Mouse (Mus musculus) forebrain, embryonic 11.5 days (tissue): Measurements from ENCODE around the gene E130218I03Rik. TPM values are rescaled to one million over a fixed set of nuclear protein-coding genes. Genes with fewer than 3 reads are reported as not detected.

Experiments
- ATAC-seq: fragments of 200-750 bp; cut with Nextera tagmentation; replicated peaks from 2 replicates; pipeline ENCODE4 v1.8.0; 2017; ENCODE audit warnings: moderate TSS enrichment; ENCODE audit not compliant: low FRiP score
- DNase-seq: peaks from one replicate; pipeline ENCODE4 v3.0.0-alpha.2; 2017; ENCODE audit warnings: low spot score
- H3K27ac ChIP-seq: fragments of 300-500 bp; sonication (generic); 2 replicates; pipeline ENCODE4 v1.5.1; 2014; ENCODE audit warnings: low read depth, low read length
- H3K27me3 ChIP-seq: fragments of 300-500 bp; sonication (generic); 2 replicates; pipeline ENCODE4 v1.6.1; 2014; ENCODE audit warnings: mild to moderate bottlenecking, low read length, mixed read lengths; ENCODE audit not compliant: control insufficient read depth, insufficient read depth
- H3K36me3 ChIP-seq: fragments of 300-500 bp; sonication (generic); 2 replicates; pipeline ENCODE4 v1.6.1; 2014; ENCODE audit warnings: mild to moderate bottlenecking, low read length, moderate library complexity, mixed read lengths; ENCODE audit not compliant: control insufficient read depth, insufficient read depth
- H3K4me1 ChIP-seq: fragments of 300-500 bp; sonication (generic); replicated peaks from 2 replicates; pipeline ENCODE4 v1.6.1; 2014; ENCODE audit warnings: low read length, mixed read lengths; ENCODE audit not compliant: control insufficient read depth, insufficient read depth
- H3K4me2 ChIP-seq: fragments of 300-500 bp; sonication (generic); 2 replicates; pipeline ENCODE4 v1.6.1; 2014; ENCODE audit warnings: low read depth, mild to moderate bottlenecking, low read length, moderate library complexity, mixed read lengths; ENCODE audit not compliant: severe bottlenecking
- H3K4me3 ChIP-seq: fragments of 300-500 bp; sonication (generic); 2 replicates; pipeline ENCODE4 v1.5.1; 2014; ENCODE audit warnings: low read depth, low read length
- H3K9ac ChIP-seq: fragments of 300-500 bp; sonication (generic); 2 replicates; pipeline ENCODE4 v1.6.1; 2014; ENCODE audit warnings: low read length
- H3K9me3 ChIP-seq: fragments of 300-500 bp; sonication (generic); 2 replicates; pipeline ENCODE4 v1.6.1; 2016; ENCODE audit warnings: low read length, mixed read lengths; ENCODE audit not compliant: control insufficient read depth
- WGBS: fragments of 180-500 bp; shearing (Covaris S2); extraction: QIAGEN DNeasy Blood & Tissue Kit; methylation state at CpG from one replicate; pipeline ENCODE4 v1.1.7; 2014; 5-methylcytosine and 5-hydroxymethylcytosine counted together
- polyA plus RNA-seq: library from polyadenylated mRNA; unstranded; fragments of >200 nt; fragmentation: Nextera tagmentation; extraction: Ambion mirVana; gene quantifications from 2 replicates; pipeline ENCODE4 v1.2.1, GENCODE M21; 2014

The E130218I03Rik gene
- polyA plus RNA-seq, 1 experiment from 2014 or later = 0.77 TPM

GRCm38 (mm10) chr4:134288397-134289256 lies 45.2 kb downstream of the E130218I03Rik start:
- H3K4me3 ChIP-seq = peak overlapping the region; percentile 98
- ATAC-seq (no peak), DNase-seq (no peak)
- 49% methylated on average over 11 of the region's 11 CpGs for WGBS
- no peaks in the 10 kb centered on the region for H3K9me3 ChIP-seq
- H3K4me1 ChIP-seq = peaks cover 3% of the 10 kb centered on the region; the same call in 1 of the 2 replicates
- no peaks in the 10 kb centered on the region for H3K27me3 ChIP-seq
- no peaks in the 10 kb centered on the region; the same call in 1 of the 2 replicates for H3K36me3 ChIP-seq
- 0 out of 2 replicates have a peak overlapping the region, but pooled peaks have one; percentile 100 for H3K27ac ChIP-seq
- H3K9ac ChIP-seq = peak overlapping the region; percentile 99
- H3K4me2 ChIP-seq = peak overlapping the region; percentile 68

- no peaks in the 10 kb centered on the region for H3K36me3 ChIP-seq
- DNase-seq (peak; percentile 91), ATAC-seq (no peak)
- no peaks in the 10 kb centered on the region for H3K9me3 ChIP-seq
- no peak overlapping the region for H3K4me2 ChIP-seq
- no peaks in the 10 kb centered on the region for H3K27me3 ChIP-seq
- no peak overlapping the region for H3K4me3 ChIP-seq
- peaks cover 3% of the 10 kb centered on the region; the same call in 1 of the 2 replicates for H3K4me1 ChIP-seq
- WGBS = 21% methylated on average over 7 of the region's 7 CpGs
- no peak overlapping the region for H3K27ac ChIP-seq
- no peak overlapping the region for H3K9ac ChIP-seq
These were observed 48.6 kb downstream of the E130218I03Rik start for GRCm38 (mm10) chr4:134292067-134292466.

- ATAC-seq (no peak), DNase-seq (no peak)
- WGBS = 76% methylated on average over 18 of the region's 18 CpGs
- no peak overlapping the region for H3K4me2 ChIP-seq
- H3K27ac ChIP-seq = no peak overlapping the region
- H3K4me1 ChIP-seq = peaks cover 3% of the 10 kb centered on the region; the same call in 1 of the 2 replicates
- no peaks in the 10 kb centered on the region for H3K27me3 ChIP-seq
- no peaks in the 10 kb centered on the region for H3K36me3 ChIP-seq
- no peak overlapping the region for H3K4me3 ChIP-seq
- no peak overlapping the region for H3K9ac ChIP-seq
- H3K9me3 ChIP-seq = no peaks in the 10 kb centered on the region
These were observed 49.7 kb downstream of the E130218I03Rik start for GRCm38 (mm10) chr4:134293061-134293691.

- 73% methylated on average over 9 of the region's 9 CpGs for WGBS
- H3K4me2 ChIP-seq = no peak overlapping the region
- ATAC-seq (no peak), DNase-seq (no peak)
- no peaks in the 10 kb centered on the region for H3K36me3 ChIP-seq
- no peaks in the 10 kb centered on the region for H3K9me3 ChIP-seq
- no peak overlapping the region for H3K9ac ChIP-seq
- no peak overlapping the region for H3K27ac ChIP-seq
- no peaks in the 10 kb centered on the region for H3K4me1 ChIP-seq
- H3K4me3 ChIP-seq = no peak overlapping the region
- no peaks in the 10 kb centered on the region for H3K27me3 ChIP-seq
These were observed 50.3 kb downstream of the E130218I03Rik start for GRCm38 (mm10) chr4:134293692-134294163.

Other genes starting within 250 kb of the E130218I03Rik start
- 41.9 and 46.5 TPM in 2 replicates for gene Dhdds, start 242.7 kb upstream of the E130218I03Rik start, polyA plus RNA-seq
- gene Lin28a, start 224.8 kb upstream of the E130218I03Rik start, polyA plus RNA-seq = 1.6 and 2.3 TPM in 2 replicates
- gene Zfp683, start 189.8 kb upstream of the E130218I03Rik start, polyA plus RNA-seq = not detected in 2 replicates
- gene Crybg2, start 182.8 kb upstream of the E130218I03Rik start, polyA plus RNA-seq = 1.9 and 2.5 TPM in 2 replicates
- 2.5 and 2.6 TPM in 2 replicates for gene Cd52, start 148.6 kb upstream of the E130218I03Rik start, polyA plus RNA-seq
- 6.6 and 7.0 TPM in 2 replicates for gene Ubxn11, start 141.1 kb upstream of the E130218I03Rik start, polyA plus RNA-seq
- 264 and 278 TPM in 2 replicates for gene Sh3bgrl3, start 114.9 kb upstream of the E130218I03Rik start, polyA plus RNA-seq
- 30.1 and 33.8 TPM in 2 replicates for gene Cep85, start 56.5 kb upstream of the E130218I03Rik start, polyA plus RNA-seq
- not detected in 2 replicates for gene Gm7534, start 40.7 kb upstream of the E130218I03Rik start, polyA plus RNA-seq
- not detected in 2 replicates for gene Catsper4, start 16.3 kb upstream of the E130218I03Rik start, polyA plus RNA-seq
- 0.24 and 0.45 TPM in 2 replicates for gene Cnksr1, start 5.3 kb upstream of the E130218I03Rik start, polyA plus RNA-seq
- gene Zfp593, start 1.9 kb downstream of the E130218I03Rik start, polyA plus RNA-seq = 17.8 and 18.0 TPM in 2 replicates
- gene Gm30191, start 3.3 kb downstream of the E130218I03Rik start, polyA plus RNA-seq = 0.63 TPM in 1 of 2 replicates, not detected in the other
- 4.8 and 5.2 TPM in 2 replicates for gene Grrp1, start 10.4 kb downstream of the E130218I03Rik start, polyA plus RNA-seq
- 26.7 and 31.2 TPM in 2 replicates for gene Pdik1l, start 44.2 kb downstream of the E130218I03Rik start, polyA plus RNA-seq
- 0.13 TPM in 1 of 2 replicates, not detected in the other for gene Trim63, start 71.5 kb downstream of the E130218I03Rik start, polyA plus RNA-seq
- gene Slc30a2, start 99.5 kb downstream of the E130218I03Rik start, polyA plus RNA-seq = not detected in 2 replicates
- gene Extl1, start 140.2 kb downstream of the E130218I03Rik start, polyA plus RNA-seq = 0.15 and 0.71 TPM in 2 replicates
- 7.2 and 8.8 TPM in 2 replicates for gene Pafah2, start 152.7 kb downstream of the E130218I03Rik start, polyA plus RNA-seq
- gene Stmn1, start 224.7 kb downstream of the E130218I03Rik start, polyA plus RNA-seq = 3,131 and 3,150 TPM in 2 replicates